Mouse (Mus musculus) stomach, postnatal 0 days (tissue): ENCODE data around the gene Sco1.

Experiments
- CTCF ChIP-seq: IDR thresholded peaks from 2 replicates; pipeline ENCODE4 v1.5.1; 2016; ENCODE audit warnings: antibody characterized with exemption, low read depth, mild to moderate bottlenecking, moderate library complexity
- EP300 ChIP-seq: optimal IDR thresholded peaks from 2 replicates; pipeline ENCODE3; 2016; ENCODE audit warnings: antibody characterized with exemption

DNA sequence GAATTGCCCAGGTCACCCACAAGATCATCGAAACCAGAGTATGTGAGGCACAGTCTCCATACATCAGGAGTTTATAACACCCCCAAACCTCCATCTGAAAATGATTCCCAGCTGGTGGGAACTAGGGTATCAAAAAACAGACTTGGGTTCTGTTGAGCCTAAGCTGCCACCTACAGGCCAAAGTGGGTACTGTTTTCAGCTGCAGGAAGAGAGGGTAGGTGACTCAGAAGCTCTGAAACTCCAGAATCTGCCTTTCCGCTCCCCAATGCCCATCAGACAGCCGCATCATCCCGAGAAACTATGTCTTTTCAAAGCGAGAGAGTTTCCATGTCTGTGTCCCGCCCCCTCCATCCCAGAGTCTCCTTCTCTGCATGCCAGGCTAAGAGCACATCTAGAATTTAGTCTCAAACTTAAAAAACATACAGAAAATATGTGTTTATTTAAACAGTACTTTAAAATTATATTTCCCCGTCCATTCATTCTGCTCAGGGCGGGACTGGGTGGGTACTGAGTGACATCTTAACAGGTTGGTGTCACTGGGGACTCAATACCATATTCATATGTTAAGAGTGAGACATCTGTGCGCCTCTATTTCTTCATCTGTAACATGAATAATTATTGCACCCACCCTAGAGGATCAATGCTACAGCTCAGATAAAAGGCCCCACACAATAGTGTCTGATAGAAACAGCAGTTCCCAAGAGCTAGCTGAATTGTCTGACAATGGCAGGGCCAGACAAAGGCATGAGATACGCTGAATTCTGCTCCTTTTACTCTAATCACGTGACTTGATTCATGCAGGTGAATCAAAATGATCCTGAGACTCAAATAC, 59.8 kb downstream of the Sco1 start:
- no peak for TF ChIP-seq EP300
- TF ChIP-seq CTCF = peak; percentile 87
